Mouse (Mus musculus) E14TG2a.4 (cell line): ENCODE measurements around the gene H2al2c.
"Not testable (repeated sequence)": the region's sequence is repeated elsewhere in the genome, so short reads cannot be mapped to it uniquely, and the experiment has no call there.

Experiments
- CTCF ChIP-seq: conservative IDR thresholded peaks from 2 replicates; pipeline ENCODE4 v1.5.1; 2014; ENCODE audit warnings: low read length
- POU5F1 ChIP-seq: IDR thresholded peaks from 2 replicates; pipeline ENCODE4 v1.6.1; 2014; ENCODE audit warnings: low read length, borderline replicate concordance

GRCm38 (mm10) chrY:2598799-2599198 lies at the start of gene H2al2c:
- not testable (repeated sequence) for TF ChIP-seq CTCF, POU5F1
